Mouse (Mus musculus): ENCODE data around the gene Ush1g. TPM values are rescaled to one million over a fixed set of nuclear protein-coding genes. Genes with fewer than 3 reads are reported as not detected.

Ush1g gene
- total and polyA plus RNA-seq, 2 experiments from 2014 or later = 0.32 TPM; not detected in 1

- H3K4me3 ChIP-seq (ENCODE audit: low read depth, low read length) = no peak overlapping the region
- no peak for TF ChIP-seq CTCF (IDR thresholded peaks at IDR 0.05)
- 94% methylated on average over 5 of the region's 5 CpGs for WGBS
- H3K27ac ChIP-seq (ENCODE audit: low read depth, low read length) = no peak overlapping the region
- no peaks in the 10 kb centered on the region for H3K27me3 ChIP-seq (ENCODE audit: insufficient read depth, low read length)
- no peaks in the 10 kb centered on the region for H3K4me1 ChIP-seq (ENCODE audit: insufficient read depth, low read length)
- no peak overlapping the region for H3K9ac ChIP-seq (replicated peaks; ENCODE audit: low read length, poor library complexity, severe bottlenecking)
- no peak for ATAC-seq (ENCODE audit: low FRiP score)
- no peak for DNase-seq (ENCODE audit: low spot score)
- no peaks in the 10 kb centered on the region for H3K9me3 ChIP-seq (ENCODE audit: low read length)
- H3K4me2 ChIP-seq (ENCODE audit: low read depth, low read length, poor library complexity, severe bottlenecking) = no peak overlapping the region
- peaks cover 69% of the 10 kb centered on the region for H3K36me3 ChIP-seq (ENCODE audit: insufficient read depth, low read length)
These were observed 31.5 kb upstream of the Ush1g start for GRCm38 (mm10) chr11:115353375-115353774.

- H3K4me3 ChIP-seq (ENCODE audit: low read depth, low read length) = no peak overlapping the region
- H3K36me3 ChIP-seq (ENCODE audit: insufficient read depth, low read length) = peaks cover 53% of the 10 kb centered on the region
- H3K27ac ChIP-seq (ENCODE audit: low read depth, low read length) = no peak overlapping the region
- DNase-seq (ENCODE audit: low spot score) (no peak), ATAC-seq (ENCODE audit: low FRiP score) (no peak)
- H3K9ac ChIP-seq (replicated peaks; ENCODE audit: low read length, poor library complexity, severe bottlenecking) = no peak overlapping the region
- no peaks in the 10 kb centered on the region for H3K9me3 ChIP-seq (ENCODE audit: low read length)
- TF ChIP-seq CTCF (IDR thresholded peaks at IDR 0.05) = no peak
- H3K27me3 ChIP-seq (ENCODE audit: insufficient read depth, low read length) = no peaks in the 10 kb centered on the region
- no peak overlapping the region for H3K4me2 ChIP-seq (ENCODE audit: low read depth, low read length, poor library complexity, severe bottlenecking)
- H3K4me1 ChIP-seq (ENCODE audit: insufficient read depth, low read length) = no peaks in the 10 kb centered on the region
- 79% methylated on average over 4 of the region's 4 CpGs for WGBS
These were observed 28.1 kb upstream of the Ush1g start for GRCm38 (mm10) chr11:115349976-115350375.

GRCm38 (mm10) chr11:115348681-115349248 lies 26.9 kb upstream of the Ush1g start:
- Histone ChIP-seq H3K27me3 (ENCODE audit: insufficient read depth, low read length) (no peaks in the 10 kb centered on the region), H3K9ac (replicated peaks; ENCODE audit: low read length, poor library complexity, severe bottlenecking) (no peak overlapping the region), H3K36me3 (ENCODE audit: insufficient read depth, low read length) (peaks cover 52% of the 10 kb centered on the region), H3K4me2 (ENCODE audit: low read depth, low read length, poor library complexity, severe bottlenecking) (no peak overlapping the region), H3K9me3 (ENCODE audit: low read length) (no peaks in the 10 kb centered on the region), H3K4me3 (ENCODE audit: low read depth, low read length) (no peak overlapping the region), H3K4me1 (ENCODE audit: insufficient read depth, low read length) (no peaks in the 10 kb centered on the region), H3K27ac (ENCODE audit: low read depth, low read length) (no peak overlapping the region)
- ATAC-seq (ENCODE audit: low FRiP score) = no peak
- no peak for DNase-seq (ENCODE audit: low spot score)
- no peak for TF ChIP-seq CTCF (IDR thresholded peaks at IDR 0.05)
- 67% methylated on average over 17 of the region's 17 CpGs for WGBS

GRCm38 (mm10) chr11:115345515-115345914 lies 23.7 kb upstream of the Ush1g start:
- ATAC-seq (ENCODE audit: low FRiP score) (no peak), DNase-seq (ENCODE audit: low spot score) (no peak)
- Histone ChIP-seq H3K4me2 (ENCODE audit: low read depth, low read length, poor library complexity, severe bottlenecking) (no peak overlapping the region), H3K4me1 (ENCODE audit: insufficient read depth, low read length) (no peaks in the 10 kb centered on the region), H3K27ac (ENCODE audit: low read depth, low read length) (no peak overlapping the region), H3K9me3 (ENCODE audit: low read length) (no peaks in the 10 kb centered on the region), H3K4me3 (ENCODE audit: low read depth, low read length) (no peak overlapping the region), H3K27me3 (ENCODE audit: insufficient read depth, low read length) (no peaks in the 10 kb centered on the region), H3K9ac (replicated peaks; ENCODE audit: low read length, poor library complexity, severe bottlenecking) (no peak overlapping the region), H3K36me3 (ENCODE audit: insufficient read depth, low read length) (peaks cover 23% of the 10 kb centered on the region)
- 0 out of 2 replicates have a peak, but pooled peaks have one; percentile 8 for TF ChIP-seq CTCF (IDR thresholded peaks at IDR 0.05)
- WGBS = 55% methylated on average over 7 of the region's 7 CpGs

- no peaks in the 10 kb centered on the region for H3K27me3 ChIP-seq (ENCODE audit: insufficient read depth, low read length)
- no peak overlapping the region for H3K4me3 ChIP-seq (ENCODE audit: low read depth, low read length)
- no peak overlapping the region for H3K27ac ChIP-seq (ENCODE audit: low read depth, low read length)
- H3K4me1 ChIP-seq (ENCODE audit: insufficient read depth, low read length) = no peaks in the 10 kb centered on the region
- ATAC-seq (ENCODE audit: low FRiP score) (no peak), DNase-seq (ENCODE audit: low spot score) (no peak)
- WGBS = 24% methylated on average over 12 of the region's 12 CpGs
- H3K4me2 ChIP-seq (ENCODE audit: low read depth, low read length, poor library complexity, severe bottlenecking) = no peak overlapping the region
- no peak overlapping the region for H3K9ac ChIP-seq (replicated peaks; ENCODE audit: low read length, poor library complexity, severe bottlenecking)
- no peak for TF ChIP-seq CTCF (IDR thresholded peaks at IDR 0.05)
- H3K9me3 ChIP-seq (ENCODE audit: low read length) = no peaks in the 10 kb centered on the region
- peaks cover 19% of the 10 kb centered on the region for H3K36me3 ChIP-seq (ENCODE audit: insufficient read depth, low read length)
These were observed 23.1 kb upstream of the Ush1g start for GRCm38 (mm10) chr11:115344967-115345366.

- Histone ChIP-seq H3K4me1 (ENCODE audit: insufficient read depth, low read length) (no peaks in the 10 kb centered on the region), H3K27ac (ENCODE audit: low read depth, low read length) (no peak overlapping the region), H3K4me3 (ENCODE audit: low read depth, low read length) (no peak overlapping the region), H3K9me3 (ENCODE audit: low read length) (no peaks in the 10 kb centered on the region), H3K36me3 (ENCODE audit: insufficient read depth, low read length) (no peaks in the 10 kb centered on the region), H3K4me2 (ENCODE audit: low read depth, low read length, poor library complexity, severe bottlenecking) (no peak overlapping the region), H3K27me3 (ENCODE audit: insufficient read depth, low read length) (no peaks in the 10 kb centered on the region), H3K9ac (replicated peaks; ENCODE audit: low read length, poor library complexity, severe bottlenecking) (no peak overlapping the region)
- 73% methylated on average over 6 of the region's 6 CpGs for WGBS
- TF ChIP-seq CTCF (IDR thresholded peaks at IDR 0.05) = no peak
- no peak for DNase-seq (ENCODE audit: low spot score)
- ATAC-seq (ENCODE audit: low FRiP score) = no peak
These were observed 20.0 kb upstream of the Ush1g start for GRCm38 (mm10) chr11:115341866-115342265.
